Mouse (Mus musculus): ENCODE results near the gene Ksr2. TPM values are rescaled to one million over a fixed set of nuclear protein-coding genes. Genes with fewer than 3 reads are reported as not detected.
A peak's percentile ranks its signal among the peaks of the same experiment; 100 is the strongest.

Gene Ksr2
- total and polyA plus RNA-seq, 3 experiments = 0.36 to 1.3 (median 1.2) TPM

GRCm38 (mm10) chr5:117669265-117669664 is 255.5 kb downstream of the Ksr2 start:
- in situ Hi-C loops (cut with MboI; ENCODE audit: low pct_ligation_motif_present, low pct_unique_long_range_greater_than_20kb, low sequenced_read_pairs) (no loop called here), dilution Hi-C loops (cut with MboI; ENCODE audit: extremely low pct_ligation_motif_present, extremely low pct_unique_long_range_greater_than_20kb, low sequenced_read_pairs) (no loop called here)

GRCm38 (mm10) chr5:117669843-117670242 is 256.0 kb downstream of the Ksr2 start:
- no peaks in the 10 kb centered on the region for H3K79me2 ChIP-seq (replicated peaks; ENCODE audit: control insufficient read depth, extremely low read depth, insufficient read depth, poor library complexity, severe bottlenecking)
- H3K4me1 ChIP-seq (ENCODE audit: control insufficient read depth in 1 of 2, insufficient read depth in 2 of 2) = peaks cover 0 to 6% of the 10 kb centered on the region in 2 experiments; a peak in 2 of 4 replicates
- H3K27ac ChIP-seq (ENCODE audit: insufficient read depth, low read depth) = no peak overlapping the region
- H3K36me3 ChIP-seq (replicated peaks in 1 of 2; ENCODE audit: control insufficient read depth in 1 of 2, insufficient read depth in 1 of 2, low read length in 1 of 2) = peaks cover 0 to 2% of the 10 kb centered on the region in 2 experiments
- H3K4me2 ChIP-seq (ENCODE audit: insufficient read depth, low read depth, poor library complexity, severe bottlenecking) = no peak overlapping the region
- in situ Hi-C loops (cut with MboI; ENCODE audit: low pct_ligation_motif_present, low pct_unique_long_range_greater_than_20kb, low sequenced_read_pairs) (no loop called here), dilution Hi-C loops (cut with MboI; ENCODE audit: extremely low pct_ligation_motif_present, extremely low pct_unique_long_range_greater_than_20kb, low sequenced_read_pairs) (no loop called here)
- TF ChIP-seq ZMIZ1 (IDR thresholded peaks at IDR 0.05; ENCODE audit: low read depth, low read length) = no peak
- no peak for TF ChIP-seq ELF1 (IDR thresholded peaks at IDR 0.05; ENCODE audit: low read depth, low read length)
- no peak for TF ChIP-seq ZKSCAN1 (IDR thresholded peaks at IDR 0.05; ENCODE audit: borderline replicate concordance, low read depth, low read length)
- no peaks in the 10 kb centered on the region for H3K27me3 ChIP-seq (replicated peaks)
- DNase-seq (ENCODE audit: extremely low read depth) = no peak
- H3K9ac ChIP-seq (ENCODE audit: insufficient read depth, low read depth) = no peak overlapping the region
- no peaks in the 10 kb centered on the region for H3K9me3 ChIP-seq (replicated peaks; ENCODE audit: low read length)
- no peak overlapping the region for H3K4me3 ChIP-seq (replicated peaks in 1 of 3; ENCODE audit: low read depth in 2 of 3, low read length in 2 of 3, poor library complexity in 1 of 3)

More at GRCm38 (mm10) chr5:117669265-117669664, 255.5 kb downstream of the Ksr2 start:
- no peaks in the 10 kb centered on the region for H3K79me2 ChIP-seq (replicated peaks; ENCODE audit: control insufficient read depth, extremely low read depth, insufficient read depth, poor library complexity, severe bottlenecking)
- H3K27me3 ChIP-seq (replicated peaks) = no peaks in the 10 kb centered on the region
- H3K27ac ChIP-seq (ENCODE audit: insufficient read depth, low read depth) = no peak overlapping the region
- TF ChIP-seq ETS1 (conservative IDR thresholded peaks at IDR 0.05; ENCODE audit: low read depth, low read length) (no peak), MYC (IDR thresholded peaks at IDR 0.05; ENCODE audit: low read depth, low read length) (no peak), JUN (IDR thresholded peaks at IDR 0.05; ENCODE audit: insufficient read depth, low read depth, low read length) (no peak), ZMIZ1 (IDR thresholded peaks at IDR 0.05; ENCODE audit: low read depth, low read length) (no peak)
- H3K4me1 ChIP-seq (ENCODE audit: control insufficient read depth in 1 of 2, insufficient read depth in 2 of 2) = peaks cover 0 to 6% of the 10 kb centered on the region in 2 experiments; a peak in 2 of 4 replicates
- no peak overlapping the region for H3K4me2 ChIP-seq (ENCODE audit: insufficient read depth, low read depth, poor library complexity, severe bottlenecking)
- H3K9ac ChIP-seq (ENCODE audit: insufficient read depth, low read depth) = no peak overlapping the region
- H3K4me3 ChIP-seq (replicated peaks in 1 of 3; ENCODE audit: low read depth in 2 of 3, low read length in 2 of 3, poor library complexity in 1 of 3) = no peak overlapping the region
- no peaks in the 10 kb centered on the region for H3K9me3 ChIP-seq (replicated peaks; ENCODE audit: low read length)
- peaks cover 0 to 2% of the 10 kb centered on the region in 2 experiments for H3K36me3 ChIP-seq (replicated peaks in 1 of 2; ENCODE audit: control insufficient read depth in 1 of 2, insufficient read depth in 1 of 2, low read length in 1 of 2)
- DNase-seq (ENCODE audit: extremely low read depth) = no peak

GRCm38 (mm10) chr5:117671362-117671761 is 257.6 kb downstream of the Ksr2 start:
- dilution Hi-C loops (cut with MboI; ENCODE audit: extremely low pct_ligation_motif_present, extremely low pct_unique_long_range_greater_than_20kb, low sequenced_read_pairs) = no loop called here
- H3K36me3 ChIP-seq (replicated peaks in 1 of 2; ENCODE audit: control insufficient read depth in 1 of 2, insufficient read depth in 1 of 2, low read length in 1 of 2) = peaks cover 0 to 2% of the 10 kb centered on the region in 2 experiments
- H3K79me2 ChIP-seq (replicated peaks; ENCODE audit: control insufficient read depth, extremely low read depth, insufficient read depth, poor library complexity, severe bottlenecking) = no peaks in the 10 kb centered on the region
- H3K9me3 ChIP-seq (replicated peaks; ENCODE audit: low read length) = no peaks in the 10 kb centered on the region
- H3K27ac ChIP-seq (ENCODE audit: insufficient read depth, low read depth) = no peak overlapping the region
- in situ Hi-C loops (cut with MboI; ENCODE audit: low pct_ligation_motif_present, low pct_unique_long_range_greater_than_20kb, low sequenced_read_pairs) = no loop called here
- TF ChIP-seq CHD2 (IDR thresholded peaks at IDR 0.05; ENCODE audit: low read length) (peak; percentile 23; the same call in 1 of the 2 replicates), MYC (IDR thresholded peaks at IDR 0.05; ENCODE audit: low read depth, low read length) (no peak)
- H3K4me1 ChIP-seq (ENCODE audit: control insufficient read depth in 1 of 2, insufficient read depth in 2 of 2) = peaks cover 0 to 6% of the 10 kb centered on the region in 2 experiments; a peak in 2 of 4 replicates
- H3K9ac ChIP-seq (ENCODE audit: insufficient read depth, low read depth) = no peak overlapping the region
- no peak for DNase-seq (ENCODE audit: extremely low read depth)
- no peaks in the 10 kb centered on the region for H3K27me3 ChIP-seq (replicated peaks)
- no peak overlapping the region for H3K4me2 ChIP-seq (ENCODE audit: insufficient read depth, low read depth, poor library complexity, severe bottlenecking)
- H3K4me3 ChIP-seq (replicated peaks in 1 of 3; ENCODE audit: low read depth in 2 of 3, low read length in 2 of 3, poor library complexity in 1 of 3) = no peak overlapping the region
